Mouse (Mus musculus) stomach, postnatal 0 days (tissue): ENCODE measurements around the gene Spc25.

ENCODE experiments used
- CTCF ChIP-seq: IDR thresholded peaks from 2 replicates; pipeline ENCODE4 v1.5.1; 2016; ENCODE audit warnings: antibody characterized with exemption, low read depth, mild to moderate bottlenecking, moderate library complexity
- EP300 ChIP-seq: optimal IDR thresholded peaks from 2 replicates; pipeline ENCODE3; 2016; ENCODE audit warnings: antibody characterized with exemption

DNA sequence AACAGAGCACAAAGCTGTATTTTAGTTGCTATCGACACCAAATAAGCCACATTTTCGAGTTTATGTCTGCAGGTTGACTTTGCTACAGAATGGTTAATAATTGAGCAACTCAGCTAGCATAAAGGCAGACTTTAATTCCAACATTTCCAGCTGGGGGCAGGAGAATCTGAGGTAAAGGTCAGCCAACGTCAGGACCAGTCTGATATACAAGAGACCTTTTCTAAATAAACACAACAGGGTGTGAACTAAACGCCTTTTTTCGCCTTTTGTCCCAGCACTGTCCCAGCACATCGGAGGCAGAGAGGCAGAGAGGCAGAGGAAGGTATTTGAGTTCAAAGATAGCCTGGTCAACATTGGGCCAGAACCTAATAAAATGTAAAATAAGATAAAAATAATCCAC, 809 bp downstream of the Spc25 start:
- TF ChIP-seq CTCF (no peak), EP300 (no peak)
